Mouse (Mus musculus) adrenal gland, postnatal 0 days (tissue): ENCODE data around the gene Snph. TPM values are rescaled to one million over a fixed set of nuclear protein-coding genes. Genes with fewer than 3 reads are reported as not detected.

Source experiments
- polyA plus RNA-seq: library from polyadenylated mRNA; unstranded; fragments of >200 nt; fragmentation: Nextera tagmentation; extraction: Ambion mirVana; gene quantifications from 2 replicates; pipeline ENCODE4 v1.2.1, GENCODE M21; 2015

Gene Snph
- 1.7 and 4.7 TPM in 2 replicates for polyA plus RNA-seq

GRCm38 (mm10) chr2:151632159-151632814, at the start of gene Snph:
Gene Snph (minus strand): TSS chr2:151632593.

DNA sequence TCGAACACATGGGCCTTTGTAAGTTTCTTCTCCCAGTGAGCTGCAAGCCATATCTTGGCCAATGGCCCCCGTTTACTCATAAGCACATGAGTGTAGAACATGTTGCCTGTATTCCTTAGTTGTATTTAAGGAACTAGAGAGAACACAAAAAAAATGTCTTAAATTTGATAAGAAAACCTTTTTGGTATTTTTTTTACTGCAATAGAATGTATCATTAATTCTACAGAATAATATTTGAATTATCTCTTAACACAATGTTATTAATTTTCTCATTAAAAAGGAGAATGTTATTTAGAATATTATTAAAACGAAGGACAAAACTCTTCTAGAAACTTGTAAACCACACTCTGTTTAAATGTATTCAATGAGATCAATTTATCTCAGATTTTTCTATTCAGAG, 36.0 kb upstream of the Snph start, which contains the start of gene Rad21l:
Rad21l (minus strand) TSS at position 101 of the 400 bp plus-strand sequence.

DNA sequence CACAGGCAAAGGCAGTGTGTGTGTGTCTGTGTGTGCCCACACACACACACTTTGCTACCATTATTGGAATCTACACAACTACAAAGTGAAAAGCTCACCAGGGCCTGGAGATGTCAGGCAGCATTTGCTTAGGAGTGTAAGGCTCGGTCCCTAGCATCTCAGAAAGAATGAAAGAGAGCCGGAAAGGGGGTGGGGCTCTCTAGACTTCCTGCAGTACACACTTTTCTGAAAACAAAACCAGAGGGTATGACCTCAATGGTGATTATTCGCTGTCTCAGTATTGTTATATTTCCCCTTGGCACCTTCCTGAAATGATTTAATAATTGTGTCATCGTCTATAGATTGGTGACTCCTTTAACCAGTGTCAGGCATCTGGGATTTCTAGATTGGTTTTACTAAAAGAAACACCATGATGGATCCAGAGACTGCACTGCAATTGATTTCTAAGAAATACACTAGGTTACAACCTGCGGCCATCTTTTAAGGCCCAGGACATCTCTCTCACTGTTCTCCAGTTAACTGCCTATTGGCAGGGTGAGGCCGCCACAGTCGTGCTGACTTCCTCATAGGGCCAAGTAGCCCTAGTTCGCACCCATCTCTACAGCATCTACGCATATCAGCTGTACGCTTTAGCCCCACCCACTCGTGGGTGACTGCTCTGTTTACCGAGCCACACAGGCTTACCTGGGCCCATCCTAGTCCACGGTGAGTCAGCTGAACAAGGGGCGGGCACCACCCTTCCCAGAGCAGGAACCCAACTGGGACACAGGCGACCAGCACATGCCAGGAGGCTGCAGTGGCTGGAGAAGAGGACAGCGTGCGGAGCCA, 60.3 kb downstream of the Snph start, which contains the start of gene Sdcbp2:
Sdcbp2 (plus strand) TSS at position 750 of the 828 bp plus-strand sequence.

DNA sequence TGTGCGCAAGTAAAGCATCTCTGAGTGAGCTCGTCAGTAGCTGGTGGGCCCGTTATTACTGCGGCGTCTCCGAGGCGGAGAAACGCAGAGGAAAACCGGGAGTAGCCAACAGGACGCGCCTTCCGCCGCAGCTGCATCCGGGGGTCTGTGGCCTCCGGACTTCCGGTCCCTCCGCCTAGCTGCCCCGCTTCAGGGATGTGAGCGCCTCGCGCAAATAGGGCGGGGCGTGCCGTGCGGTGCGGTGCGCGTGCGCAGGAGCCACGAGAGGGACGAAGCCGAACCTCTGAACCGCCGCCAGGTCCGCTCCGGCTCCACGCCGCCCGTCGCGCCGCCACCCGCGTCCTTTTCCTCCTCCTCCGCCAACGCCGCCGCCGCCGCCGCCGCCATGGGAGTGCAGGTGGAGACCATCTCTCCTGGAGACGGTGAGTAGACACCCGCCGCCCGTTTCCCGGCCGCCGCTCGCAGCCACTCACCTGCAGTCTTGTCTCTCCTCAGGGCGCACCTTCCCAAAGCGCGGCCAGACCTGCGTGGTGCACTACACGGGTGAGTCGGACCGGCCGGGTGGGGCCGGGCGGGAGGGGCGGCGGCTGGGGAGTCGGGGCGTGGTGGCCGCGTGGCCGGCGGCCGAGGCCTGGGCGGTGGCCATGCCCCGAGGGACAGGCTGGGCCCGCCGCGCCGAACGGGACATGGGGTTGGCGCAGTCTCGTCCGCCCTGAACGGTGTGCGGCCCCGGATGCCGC, 89.9 kb downstream of the Snph start, which contains the start of gene Fkbp1a:
Fkbp1a (plus strand) TSS at position 161 of the 740 bp plus-strand sequence.

Other genes starting within 250 kb of the Snph start
- gene 4921509C19Rik, start 156.4 kb downstream of the Snph start, polyA plus RNA-seq, result not detected in 2 replicates
- gene Nsfl1c, start 138.4 kb downstream of the Snph start, polyA plus RNA-seq, result 163 and 174 TPM in 2 replicates
- gene Fkbp1a, start 90.1 kb downstream of the Snph start, polyA plus RNA-seq, result 289 and 348 TPM in 2 replicates
- 1.1 and 1.9 TPM in 2 replicates for gene Sdcbp2, start 60.0 kb downstream of the Snph start, polyA plus RNA-seq
- not detected in 2 replicates for gene Rad21l, start 35.9 kb upstream of the Snph start, polyA plus RNA-seq
- 1.1 and 2.2 TPM in 2 replicates for gene Tmem74b, start 69.4 kb upstream of the Snph start, polyA plus RNA-seq
- gene Psmf1, start 111.6 kb upstream of the Snph start, polyA plus RNA-seq, result 30.4 and 40.3 TPM in 2 replicates
- 0.18 and 0.43 TPM in 2 replicates for gene Rspo4, start 210.3 kb upstream of the Snph start, polyA plus RNA-seq